Mouse (Mus musculus) lung, postnatal 14 days (tissue): ENCODE data around the gene Smad3.

Experiments
- DNase-seq: peaks from one replicate; pipeline ENCODE4 v3.0.0; 2021

Smad3 gene

DNA sequence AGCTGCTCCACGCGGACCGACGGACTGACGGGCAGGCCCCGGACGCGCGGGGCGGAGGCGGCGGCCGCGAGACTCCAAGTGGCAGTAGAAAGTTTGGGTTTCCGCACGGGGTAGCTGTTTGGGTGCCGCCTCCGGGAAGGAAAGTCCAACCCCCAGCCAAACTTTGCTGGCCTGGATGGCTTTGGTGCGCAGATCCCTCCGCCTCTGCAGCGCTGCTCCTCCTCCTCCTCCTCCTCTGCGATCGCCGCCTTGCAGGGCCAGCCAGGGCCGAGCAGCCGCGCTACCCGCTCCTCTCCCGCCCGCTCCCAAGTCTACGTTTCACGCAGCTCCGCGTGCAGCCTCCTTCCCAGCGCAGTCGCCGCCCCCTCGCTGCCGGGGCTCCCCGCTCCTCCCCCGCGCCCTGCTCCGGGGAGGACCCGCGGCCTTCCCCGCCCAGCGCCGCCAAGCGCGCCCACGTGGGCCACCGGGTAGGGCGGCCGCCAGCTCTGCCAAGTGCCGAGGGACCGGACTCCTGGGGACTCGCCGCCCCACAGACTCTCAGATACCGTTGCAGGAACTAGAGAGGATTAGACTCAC lies at the start of gene Smad3:
Gene Smad3, minus strand, starts transcription at position 130 of the 576 bp plus-strand sequence.
- peak; percentile 90 for DNase-seq

DNA sequence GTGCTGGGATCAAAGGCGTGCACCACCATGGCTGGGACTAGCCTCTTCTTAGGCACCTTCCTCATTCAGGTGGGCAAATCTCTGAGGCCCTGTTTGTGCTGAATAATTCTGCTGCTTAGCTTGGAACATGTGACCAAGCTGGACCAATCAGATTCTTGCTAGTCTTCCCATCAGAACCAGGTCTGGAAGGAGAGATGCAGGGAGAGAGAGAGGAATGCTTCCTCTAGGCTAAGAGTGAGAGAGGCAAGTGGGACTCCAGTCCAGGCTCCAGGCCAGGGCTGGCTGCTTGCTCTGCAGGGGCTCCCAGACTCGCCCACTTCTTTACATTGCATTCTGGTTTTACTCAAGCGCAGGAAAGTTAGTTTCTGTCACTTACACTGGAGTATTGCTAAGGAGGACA lies 47.1 kb upstream of the Smad3 start:
- no peak for DNase-seq

DNA sequence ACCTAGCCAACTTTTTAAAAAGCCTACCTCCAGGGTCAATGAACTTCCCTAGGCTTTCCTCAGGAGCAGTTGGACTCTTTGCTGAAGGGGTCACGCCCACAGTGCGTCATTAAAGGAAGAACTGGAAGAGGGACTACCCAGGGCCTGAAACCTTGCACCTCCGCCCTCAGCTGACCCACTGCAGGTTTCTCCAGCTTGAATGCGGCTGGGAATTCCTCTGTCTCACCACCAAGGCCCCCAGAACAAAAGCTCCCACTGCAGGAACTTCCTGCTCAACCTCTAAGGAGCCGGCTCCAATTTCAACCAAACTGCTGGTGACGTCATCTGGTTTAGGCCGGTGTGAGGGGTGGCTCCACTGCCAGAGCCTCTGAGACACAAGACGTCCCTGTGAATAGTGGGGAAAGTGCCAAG lies 45.4 kb upstream of the Smad3 start:
- no peak for DNase-seq

DNA sequence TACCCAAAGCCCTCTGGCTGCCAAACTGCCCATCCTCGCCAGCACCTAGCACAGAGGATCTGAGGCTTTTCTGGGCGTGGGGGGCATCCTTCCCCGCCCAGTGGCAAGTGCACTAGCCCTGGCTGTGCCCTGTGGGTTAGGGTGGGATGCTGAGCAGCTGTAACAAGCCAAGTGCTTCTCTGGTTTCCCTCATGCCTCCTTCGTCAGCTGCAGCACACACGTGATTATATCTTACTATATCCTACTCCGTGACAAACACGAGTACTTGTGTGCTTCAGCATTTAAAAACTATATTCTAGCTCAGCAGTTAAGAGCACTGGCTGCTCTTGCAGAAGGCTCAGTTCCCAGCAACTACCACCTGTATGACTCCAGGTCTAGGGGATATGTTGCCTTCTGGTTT lies 44.7 kb upstream of the Smad3 start:
- DNase-seq, result no peak

DNA sequence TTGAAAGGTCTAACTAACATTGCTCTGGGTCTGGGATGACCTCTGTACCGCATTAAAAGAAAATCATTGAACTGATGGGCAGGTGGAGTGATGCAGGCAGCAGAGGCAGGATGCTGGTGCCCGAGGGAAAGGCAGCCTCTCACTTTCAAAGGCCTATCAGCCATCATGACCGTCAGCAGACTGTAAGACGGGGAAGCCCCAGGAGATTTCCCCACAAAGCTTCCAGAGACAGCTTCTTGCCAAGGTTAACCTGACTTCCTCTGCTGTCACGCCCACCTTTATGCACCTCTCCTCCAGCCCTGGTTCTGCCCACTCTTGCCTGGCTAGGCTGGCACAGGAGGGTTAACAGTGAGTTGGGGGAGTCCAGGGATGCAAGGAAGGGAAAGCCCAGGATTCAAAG lies 44.3 kb upstream of the Smad3 start:
- no peak for DNase-seq

DNA sequence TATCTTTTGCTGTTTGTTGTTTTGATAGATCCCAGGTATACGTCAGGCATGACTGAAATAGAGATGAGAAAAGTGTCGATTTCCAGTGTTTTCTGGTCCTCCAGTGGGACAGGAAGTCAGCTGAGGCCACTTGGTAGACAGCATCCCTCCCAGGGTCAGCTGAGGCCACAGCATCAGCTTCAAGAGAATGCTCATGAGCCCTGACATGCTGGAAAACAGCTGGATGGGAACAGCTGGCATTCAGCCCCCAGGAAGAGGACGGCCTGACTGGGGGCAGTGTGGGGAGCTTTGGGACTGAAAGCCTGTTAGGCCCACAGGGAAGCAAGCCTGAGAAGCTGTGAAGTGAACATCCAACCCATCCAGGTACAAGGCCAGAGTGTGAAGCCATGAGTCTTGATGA lies 38.6 kb upstream of the Smad3 start:
- no peak for DNase-seq

DNA sequence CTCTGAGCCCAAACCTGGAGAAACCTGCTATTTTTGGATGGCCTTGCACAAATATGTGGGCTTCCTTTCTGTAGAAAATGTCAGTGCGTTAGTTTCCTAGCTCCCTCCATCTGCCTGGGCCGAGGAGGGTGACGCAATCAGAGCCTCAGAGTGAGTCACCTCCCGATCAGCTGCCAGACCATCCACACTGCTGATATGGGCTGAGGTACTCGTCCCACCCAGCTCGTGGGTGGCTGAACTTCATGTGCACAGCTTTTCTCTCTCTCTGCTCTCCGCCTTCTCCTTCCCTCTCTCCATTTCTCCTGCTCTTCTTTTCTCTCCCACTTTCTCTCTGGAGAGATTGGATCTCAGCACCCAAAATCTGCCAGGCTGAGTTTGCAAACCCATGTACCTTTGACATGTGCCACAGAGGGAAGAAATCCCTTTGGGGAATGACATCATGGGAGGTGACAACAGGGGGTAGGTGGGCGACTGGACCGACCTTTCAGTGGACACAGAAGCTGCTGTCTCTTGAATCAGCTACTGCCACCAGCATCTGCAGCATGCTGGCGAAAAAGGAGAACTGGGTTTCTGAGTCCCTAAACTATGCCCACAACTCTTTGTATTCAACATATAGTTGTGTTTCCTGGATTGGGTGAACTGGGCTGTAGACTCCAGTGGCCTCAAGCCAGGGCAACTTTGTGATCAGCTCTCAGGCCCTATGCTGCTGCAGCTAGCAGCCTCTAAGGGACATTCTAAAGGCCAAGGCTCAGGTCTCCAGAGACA lies 36.1 kb upstream of the Smad3 start:
- DNase-seq, result peak; percentile 64

DNA sequence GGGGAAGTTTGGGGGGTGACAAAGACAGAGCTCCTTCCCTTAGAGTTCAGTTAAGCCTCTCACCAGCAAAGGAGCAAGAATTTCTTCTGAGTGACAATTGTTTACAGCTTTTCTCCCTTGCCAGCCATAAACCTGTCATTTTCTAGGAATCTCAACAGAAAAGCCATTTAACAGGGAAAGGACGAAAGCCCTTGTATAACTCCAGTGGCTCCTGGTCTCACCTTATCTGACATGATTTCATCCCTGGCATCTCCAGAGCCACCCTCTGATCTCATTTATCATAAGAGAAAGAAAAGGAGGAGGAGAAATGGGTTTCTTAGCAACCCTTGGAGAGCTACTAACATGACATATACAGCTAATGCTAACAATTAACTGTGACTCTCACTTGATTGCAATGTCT lies 33.9 kb upstream of the Smad3 start:
- DNase-seq, result no peak

DNA sequence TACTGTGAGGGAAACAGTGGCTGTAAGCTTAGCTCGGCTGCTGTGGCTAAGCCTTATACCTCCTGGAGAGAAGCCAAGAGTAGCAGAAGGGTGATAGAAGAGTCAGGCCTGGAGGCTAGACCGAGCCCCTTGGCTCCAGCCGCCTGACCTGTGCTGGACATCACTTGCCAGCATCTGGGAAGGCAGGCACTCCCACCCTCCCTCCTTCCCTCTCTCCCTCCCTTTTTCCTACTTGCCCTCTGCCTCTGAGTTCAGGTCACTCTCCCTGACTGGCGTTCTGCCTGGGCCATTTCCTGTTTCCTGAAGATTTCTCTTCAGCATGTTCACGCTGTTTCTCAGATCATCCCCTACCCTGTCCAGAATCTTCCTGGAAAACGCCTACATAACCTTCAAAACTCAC lies 33.5 kb upstream of the Smad3 start:
- peak; percentile 55 for DNase-seq

DNA sequence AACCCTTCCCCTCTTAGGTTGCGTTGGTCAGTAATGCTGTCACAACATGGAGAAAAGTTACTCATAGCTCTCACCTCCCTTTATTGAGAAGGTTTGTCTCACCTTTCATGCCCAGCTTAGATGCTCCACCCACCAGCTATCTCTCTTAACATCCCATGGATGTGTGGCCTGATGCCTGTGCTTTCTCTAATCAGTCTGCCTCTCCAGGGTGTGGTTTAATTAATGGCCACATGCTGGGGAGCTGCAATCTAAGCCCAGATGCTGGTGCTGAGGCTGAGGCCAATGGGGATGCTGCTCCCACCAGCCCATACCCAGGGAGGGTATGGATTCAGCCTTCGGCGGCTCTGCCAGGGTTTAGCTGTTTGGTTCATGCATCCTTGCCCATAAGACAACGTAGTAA lies 32.4 kb upstream of the Smad3 start:
- DNase-seq, result no peak

DNA sequence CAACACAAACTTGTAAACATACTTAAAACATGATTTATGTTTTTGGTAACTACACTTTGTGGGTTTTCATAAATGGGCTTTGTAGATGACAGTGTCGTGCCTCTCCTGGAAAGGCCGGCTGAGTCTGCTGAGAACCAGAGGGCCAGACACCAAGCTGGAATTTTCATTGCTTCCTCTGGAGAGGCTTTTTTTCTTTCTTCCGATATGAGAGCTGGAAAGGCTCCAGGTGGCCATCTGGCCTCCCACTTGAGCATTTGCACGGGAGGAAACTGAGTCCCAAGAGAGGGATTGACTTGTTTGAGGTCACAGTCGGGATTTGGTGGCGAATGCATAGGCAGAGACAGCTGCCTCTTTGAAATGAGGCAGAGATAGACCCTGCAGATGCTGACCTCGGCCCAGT lies 31.6 kb upstream of the Smad3 start:
- peak; percentile 14 for DNase-seq

DNA sequence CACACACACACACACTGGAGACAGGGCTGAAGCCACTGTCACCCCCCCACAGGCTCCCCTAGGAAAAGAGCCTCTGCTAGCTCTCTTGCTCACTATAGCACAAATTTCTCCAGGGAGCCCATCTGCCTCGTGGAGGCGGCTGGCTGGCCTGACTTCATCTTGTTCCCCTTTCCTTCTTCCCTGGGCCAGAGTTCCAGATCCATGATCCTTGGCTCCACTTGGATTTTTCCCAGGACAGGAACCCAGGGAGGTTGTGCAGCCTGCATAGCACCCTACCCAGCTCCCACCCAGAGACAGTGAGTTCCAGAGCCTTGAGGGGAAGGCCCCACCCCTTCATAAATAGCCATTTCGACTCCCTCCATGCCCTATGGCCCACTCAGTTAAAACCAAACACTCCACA lies 29.8 kb upstream of the Smad3 start:
- no peak for DNase-seq

DNA sequence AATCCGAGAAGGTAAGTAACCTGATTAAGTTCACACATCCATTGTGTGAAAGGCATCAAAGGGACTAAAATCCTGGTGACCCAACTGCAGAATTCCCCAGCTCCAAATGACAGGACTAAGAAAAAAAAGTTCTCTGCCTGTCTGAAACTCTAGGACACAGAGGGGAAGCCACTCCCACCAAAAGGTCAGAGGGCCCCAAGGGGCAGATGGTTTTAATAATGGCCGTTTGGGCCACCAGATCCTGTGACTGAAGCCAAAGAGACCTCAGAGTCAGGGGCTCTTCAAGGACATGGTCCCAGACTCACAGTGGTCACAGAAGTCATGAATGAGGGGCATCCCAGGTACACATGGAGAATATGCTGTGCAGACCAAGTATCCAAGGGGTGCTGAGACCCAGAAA lies 29.3 kb upstream of the Smad3 start:
- no peak for DNase-seq

DNA sequence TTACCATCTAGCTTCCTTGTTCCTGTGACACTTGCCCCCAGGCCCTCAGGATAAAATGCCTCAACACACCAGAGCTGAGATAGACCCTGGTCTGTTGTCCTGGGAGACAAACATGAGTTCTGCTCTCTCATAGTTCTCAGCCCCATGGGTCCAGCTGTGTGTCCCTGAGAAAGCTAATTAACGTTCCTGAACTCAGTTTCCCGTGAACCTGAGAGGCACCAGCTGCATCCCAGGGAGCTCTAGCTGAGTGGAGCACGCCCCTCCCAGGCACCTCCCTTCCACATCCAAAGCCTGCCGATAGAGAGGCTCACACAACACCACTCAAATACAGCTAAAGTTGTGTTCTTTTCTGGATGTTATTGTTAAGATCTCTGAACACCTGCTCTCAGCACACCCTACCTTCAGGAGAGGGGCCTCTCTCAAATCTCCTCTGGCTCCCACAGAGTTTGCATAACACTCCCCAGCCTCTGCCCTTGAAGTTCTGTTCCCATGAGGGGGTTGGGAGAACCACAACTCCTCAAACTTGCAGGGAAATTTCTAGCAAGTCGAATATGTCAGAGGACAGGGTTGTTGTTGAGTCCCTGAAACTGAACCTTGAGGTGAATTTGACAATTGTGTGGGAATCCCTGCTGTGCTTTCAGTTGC lies 28.4 kb upstream of the Smad3 start:
- no peak for DNase-seq

DNA sequence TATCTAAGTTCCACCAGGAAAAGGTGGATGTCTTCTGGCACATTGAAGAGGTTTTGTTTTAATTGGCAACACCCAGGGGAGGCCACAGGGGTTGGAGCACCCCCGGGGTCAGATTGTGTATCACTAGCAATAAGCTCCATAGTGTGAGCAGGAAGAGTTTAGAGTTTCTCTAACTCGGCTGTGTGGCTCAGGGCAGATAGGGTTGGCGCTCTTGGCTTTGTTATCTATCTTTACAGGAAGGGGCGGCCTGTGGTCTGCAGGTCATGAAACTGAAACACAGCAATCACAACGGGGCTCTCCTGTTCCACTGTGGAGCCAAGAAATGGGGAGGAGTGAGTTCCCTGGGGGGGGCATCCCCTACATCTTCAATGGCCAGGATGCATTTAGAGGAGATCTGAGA lies 27.7 kb upstream of the Smad3 start:
- DNase-seq, result no peak

DNA sequence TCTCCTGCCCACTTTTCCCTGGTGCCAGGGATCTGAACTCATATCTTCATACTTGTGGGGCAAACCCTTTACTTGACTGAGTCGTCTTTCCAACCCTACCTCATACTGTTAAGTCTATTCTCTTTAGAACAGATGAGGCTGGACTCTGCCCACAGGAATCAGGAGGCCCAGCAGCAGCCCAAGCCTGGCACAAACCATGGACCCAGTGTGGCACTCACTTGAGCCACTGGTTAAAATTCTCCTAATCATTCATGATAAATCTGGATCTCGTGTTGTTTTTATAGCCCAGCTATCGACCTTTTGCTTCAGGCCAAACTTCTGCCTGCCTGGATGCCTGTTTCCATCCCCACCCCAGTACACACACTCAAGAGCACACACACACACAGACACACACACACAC lies 26.8 kb upstream of the Smad3 start:
- no peak for DNase-seq

DNA sequence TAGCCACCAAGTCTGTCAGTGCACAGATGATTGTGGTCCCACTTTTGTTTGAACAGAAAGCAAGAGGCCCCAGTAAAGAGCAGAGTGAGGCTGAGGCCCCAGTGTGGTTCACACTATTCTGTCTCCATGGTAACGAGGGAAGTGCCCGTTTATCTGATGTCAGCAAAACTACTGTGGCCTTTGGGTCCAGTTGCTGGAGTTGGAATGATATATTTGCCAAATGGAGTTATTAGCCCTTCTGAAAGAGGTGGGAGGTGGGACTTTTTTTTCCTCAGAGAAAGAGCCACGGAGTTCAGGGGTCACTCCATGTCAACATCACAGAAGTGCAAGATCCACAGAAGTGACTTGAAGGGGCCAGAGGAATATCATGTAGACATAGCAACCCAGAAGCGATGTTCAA lies 24.9 kb upstream of the Smad3 start:
- no peak for DNase-seq

DNA sequence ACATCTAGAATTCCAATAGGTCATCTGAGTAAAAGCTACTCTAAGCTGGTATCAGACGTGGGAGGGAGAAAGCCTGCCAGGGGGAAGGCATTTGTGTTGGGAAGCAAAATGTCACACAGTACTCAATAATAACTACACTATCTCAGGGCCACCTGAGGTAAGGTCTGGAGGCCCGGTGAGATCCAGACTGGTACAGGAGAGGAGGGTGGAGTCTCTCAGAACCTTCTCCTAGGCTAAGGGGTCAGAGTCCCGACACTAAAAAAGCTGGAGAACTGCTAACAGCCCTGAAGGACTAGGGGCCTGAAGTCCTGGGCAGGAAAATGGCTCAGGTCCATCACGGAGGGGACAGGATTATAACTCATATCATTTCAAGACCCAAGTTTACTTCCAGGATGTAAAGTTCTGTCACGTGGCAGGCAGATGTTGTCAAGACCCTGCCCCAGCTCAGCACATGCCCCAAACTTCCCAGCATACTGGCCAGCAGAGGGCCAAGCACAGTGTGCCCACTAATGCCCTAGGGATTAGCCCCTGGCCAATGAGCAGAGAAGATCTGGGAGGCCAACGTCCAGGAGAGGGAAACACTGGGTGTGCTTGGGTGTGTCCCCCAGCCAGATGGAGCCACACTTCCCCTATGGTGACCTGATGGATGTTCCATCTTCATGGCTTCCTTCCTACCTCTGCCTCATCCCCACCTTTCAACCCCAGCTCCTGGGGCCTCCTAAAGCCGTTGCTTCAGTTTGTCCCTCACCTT lies 24.1 kb upstream of the Smad3 start:
- no peak for DNase-seq

DNA sequence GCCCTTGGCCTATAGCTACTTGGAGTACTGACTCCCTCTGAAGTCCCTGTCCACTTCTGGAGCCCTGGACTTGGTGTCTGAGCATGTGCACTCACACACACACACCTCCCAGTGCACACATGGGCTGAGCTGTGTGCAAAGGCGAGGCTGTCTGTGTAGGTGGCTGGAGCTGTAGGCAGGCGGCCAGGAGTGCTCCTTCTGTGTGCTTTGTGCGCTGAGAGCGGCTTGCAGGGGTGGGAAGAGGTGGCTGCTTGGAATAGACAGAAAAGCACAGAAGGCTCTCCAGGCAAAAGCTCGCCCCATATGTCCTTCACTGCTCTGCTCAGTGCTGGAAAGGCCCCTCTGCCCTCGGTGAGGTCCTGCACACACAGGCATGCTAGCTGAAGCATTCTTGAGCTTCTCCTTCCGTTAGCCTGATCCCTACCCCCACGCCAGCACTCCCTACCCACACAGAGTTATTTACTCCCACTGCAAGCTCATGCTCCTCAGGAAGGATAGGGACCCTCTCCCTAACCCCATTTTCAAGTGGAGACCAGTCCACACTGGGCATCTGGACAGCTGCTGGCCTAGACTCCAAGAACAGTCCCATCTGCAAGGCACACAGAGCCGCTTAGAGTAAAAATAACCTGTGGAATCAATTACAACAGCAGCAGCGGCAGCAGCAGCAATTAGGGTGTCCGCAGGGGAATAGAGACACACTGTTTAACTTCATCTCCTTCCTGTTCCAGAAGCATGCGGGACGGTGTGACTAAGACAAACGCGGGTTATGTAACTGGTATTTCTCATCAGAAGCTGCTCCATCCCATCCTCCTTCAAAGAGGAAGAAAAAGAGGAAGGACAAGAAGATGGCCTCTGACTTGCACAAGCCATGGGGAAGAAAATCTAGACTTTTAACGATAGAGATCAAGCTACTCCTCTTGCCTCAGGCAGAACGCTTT lies 22.4 kb upstream of the Smad3 start:
- peak; percentile 40 for DNase-seq

DNA sequence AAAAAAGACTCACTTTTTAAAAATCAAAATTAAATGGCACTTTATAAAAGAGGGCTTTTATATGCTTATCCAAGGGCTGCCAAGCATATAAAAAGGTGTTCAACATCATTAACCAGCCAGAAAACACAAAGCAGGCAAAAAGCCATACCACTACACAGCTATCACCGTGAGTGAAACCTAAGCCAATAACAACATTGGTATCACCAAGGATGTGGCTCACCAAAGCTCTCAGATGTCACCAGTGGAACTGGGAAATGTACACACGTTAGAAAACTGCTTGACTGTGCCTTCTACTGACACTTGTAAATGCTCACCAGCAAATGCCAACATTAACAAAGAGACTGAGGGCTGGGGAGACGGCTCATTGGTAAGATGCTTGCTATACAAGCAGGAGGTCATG lies 18.9 kb upstream of the Smad3 start:
- DNase-seq, result no peak

DNA sequence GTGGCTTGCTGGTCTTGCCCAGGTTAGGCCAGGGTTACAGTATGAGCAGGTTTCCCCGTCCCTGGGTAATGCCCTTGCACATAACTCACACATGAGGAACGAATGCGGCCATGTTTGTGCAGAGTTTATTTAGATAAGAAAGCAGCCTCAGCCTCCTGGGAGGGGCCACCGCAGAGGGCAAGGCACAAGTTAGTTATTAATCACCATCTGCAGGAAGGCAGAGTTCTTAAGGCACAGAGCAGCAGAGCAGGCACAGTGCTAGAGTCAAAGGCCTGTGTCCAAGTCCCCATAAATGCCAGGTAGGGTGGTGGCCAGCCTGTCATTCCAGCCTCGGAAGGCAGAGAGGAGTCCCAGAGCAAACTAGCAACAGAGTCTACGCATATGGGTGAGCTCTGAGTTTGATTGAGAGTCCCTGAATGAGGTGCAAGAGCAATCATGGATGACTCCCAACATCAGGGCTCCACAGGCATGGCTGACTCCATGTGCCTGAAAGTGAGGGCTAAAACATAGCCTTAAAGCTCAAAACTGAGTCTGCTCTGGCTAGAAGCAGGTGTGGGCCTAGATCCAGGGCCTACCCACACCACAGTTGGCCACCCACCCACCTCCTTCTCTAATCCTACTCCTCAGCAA lies 17.2 kb upstream of the Smad3 start:
- DNase-seq, result no peak

DNA sequence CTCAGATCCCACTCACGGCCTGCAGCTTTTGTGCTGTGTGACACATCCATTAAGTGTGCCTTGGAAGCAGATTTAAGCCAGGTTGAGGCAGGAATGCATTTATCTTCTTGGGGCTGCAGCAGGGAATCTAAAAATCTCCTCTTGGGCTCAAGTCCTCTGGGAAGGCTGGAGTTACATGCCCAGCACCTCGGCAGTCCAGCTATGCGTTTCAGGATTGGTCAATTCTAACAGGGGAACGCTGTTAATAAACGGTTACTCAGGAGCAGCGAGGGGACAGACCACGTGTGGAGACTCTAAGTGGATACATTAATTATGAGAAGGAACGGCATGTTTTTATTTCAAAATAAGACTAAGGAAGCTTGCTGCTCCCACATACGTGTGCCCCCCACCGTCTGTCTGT lies 14.7 kb upstream of the Smad3 start:
- no peak for DNase-seq
